Mouse (Mus musculus) urinary bladder, adult 18-20 months (tissue): Measurements from ENCODE around the gene Exo1.

Source experiments
- DNase-seq, 2 experiments: peaks; one replicate each; pipeline ENCODE4 v3.0.0; 2022; ENCODE audit warnings: low spot score in 2 of 2, mixed read lengths in 2 of 2

Exo1 gene

GRCm38 (mm10) chr1:175950851-175951250 lies 70.5 kb downstream of the Exo1 start:
- no peak for DNase-seq

DNA sequence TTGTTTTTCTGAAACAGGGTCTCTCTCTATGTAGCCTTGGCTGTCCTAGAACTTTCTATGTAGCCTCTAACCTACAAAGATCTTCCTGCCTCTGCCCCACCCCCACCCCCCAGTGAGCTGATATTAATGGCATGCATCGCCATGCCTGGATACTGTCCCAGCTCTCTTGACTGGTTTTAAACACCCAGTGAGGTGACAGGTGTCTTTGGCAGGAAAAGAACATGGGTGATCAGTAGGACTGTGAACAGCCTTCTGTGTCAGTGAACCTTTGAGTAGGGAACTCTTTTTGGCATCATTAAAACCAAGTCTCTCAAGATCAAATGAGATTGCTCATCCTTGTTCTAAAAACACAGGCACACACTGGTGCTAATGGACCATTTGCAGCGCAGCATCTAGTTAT lies 81.4 kb downstream of the Exo1 start:
- DNase-seq = no peak
